Mouse (Mus musculus) frontal cortex, postnatal 25 days (tissue): ENCODE results near the gene Zfp750.

Experiments used
- DNase-seq, 2 experiments: peaks; one replicate each; pipeline ENCODE4 v3.0.0; 2022; ENCODE audit warnings: low spot score in 2 of 2

Zfp750 gene

DNA sequence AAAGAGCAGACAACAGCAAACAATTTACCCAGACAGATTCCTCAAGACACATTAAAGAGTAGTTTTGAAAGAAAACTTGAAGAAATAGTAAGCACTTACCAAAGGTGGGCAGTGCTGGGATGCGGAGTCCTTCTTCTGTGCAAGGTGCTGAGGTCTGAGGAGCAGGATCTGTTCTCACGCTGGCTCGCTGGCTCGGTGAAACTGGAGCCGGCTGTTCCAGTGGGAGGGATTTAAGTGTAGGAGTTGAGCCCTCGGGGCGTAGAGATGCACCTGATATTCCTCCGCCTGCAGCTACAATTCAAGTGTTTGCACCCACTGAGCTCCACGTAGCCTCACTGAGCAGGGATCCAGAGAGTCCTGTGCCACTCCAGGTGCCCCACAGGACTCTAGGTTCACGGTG lies at the start of gene Zfp750:
Gene Zfp750 (minus strand): TSS at position 203 of the 400 bp plus-strand sequence.
- no peak for DNase-seq

DNA sequence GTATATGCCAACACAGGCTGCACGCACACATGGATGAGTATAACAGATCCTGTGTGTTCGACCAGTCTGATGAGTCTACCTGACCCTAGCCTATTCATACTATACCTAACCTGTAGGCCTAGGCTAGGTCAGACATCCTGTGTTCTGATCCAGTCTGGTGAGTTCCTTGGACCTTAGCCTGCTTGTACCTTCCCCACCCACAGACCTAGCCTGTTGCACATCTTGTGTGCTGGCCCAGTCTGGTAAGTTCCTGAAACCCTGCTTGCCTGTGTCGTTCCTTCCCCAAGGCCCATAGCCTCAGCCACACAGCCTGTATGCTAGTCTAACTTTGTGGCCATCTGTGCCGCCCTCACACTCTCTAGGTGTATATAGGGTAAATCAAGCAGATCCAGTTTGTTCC lies 45.1 kb upstream of the Zfp750 start:
- no peak for DNase-seq

DNA sequence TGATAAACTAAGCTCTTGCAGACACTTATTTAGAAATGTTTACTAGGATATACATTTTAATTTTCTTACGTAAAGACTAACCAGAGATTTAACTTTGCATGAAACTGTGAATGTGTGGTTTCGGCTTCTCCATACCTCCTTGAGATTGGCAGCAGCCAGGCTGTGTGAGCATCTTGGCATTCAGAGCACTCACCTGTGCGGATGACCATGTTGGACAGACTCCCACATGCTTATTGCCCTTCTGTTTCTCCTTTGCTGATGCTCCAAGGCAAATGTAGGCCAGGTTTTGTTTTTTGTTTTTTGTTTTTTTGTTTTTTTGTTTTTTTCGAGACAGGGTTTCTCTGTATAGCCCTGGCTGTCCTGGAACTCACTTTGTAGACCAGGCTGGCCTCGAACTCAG lies 44.2 kb upstream of the Zfp750 start:
- no peak for DNase-seq

DNA sequence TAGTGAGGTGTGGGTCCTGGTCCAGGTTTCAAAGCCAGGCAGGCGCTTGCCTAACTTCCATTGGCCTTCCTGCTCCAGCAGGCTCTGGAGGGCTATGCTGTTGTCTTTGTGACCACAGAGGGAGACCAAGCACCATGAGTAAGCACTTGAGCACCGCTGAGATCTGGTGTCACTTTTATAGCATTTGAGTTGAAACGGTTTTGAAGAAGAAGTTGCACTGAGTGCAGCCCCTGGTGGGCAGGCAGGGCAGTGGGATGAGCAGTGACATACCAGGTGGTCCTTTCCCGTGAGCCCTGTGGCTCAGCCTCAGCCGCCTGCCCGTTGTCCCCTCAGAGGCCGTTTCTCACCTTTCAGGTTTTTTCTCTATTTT lies 41.1 kb upstream of the Zfp750 start:
- DNase-seq = no peak

DNA sequence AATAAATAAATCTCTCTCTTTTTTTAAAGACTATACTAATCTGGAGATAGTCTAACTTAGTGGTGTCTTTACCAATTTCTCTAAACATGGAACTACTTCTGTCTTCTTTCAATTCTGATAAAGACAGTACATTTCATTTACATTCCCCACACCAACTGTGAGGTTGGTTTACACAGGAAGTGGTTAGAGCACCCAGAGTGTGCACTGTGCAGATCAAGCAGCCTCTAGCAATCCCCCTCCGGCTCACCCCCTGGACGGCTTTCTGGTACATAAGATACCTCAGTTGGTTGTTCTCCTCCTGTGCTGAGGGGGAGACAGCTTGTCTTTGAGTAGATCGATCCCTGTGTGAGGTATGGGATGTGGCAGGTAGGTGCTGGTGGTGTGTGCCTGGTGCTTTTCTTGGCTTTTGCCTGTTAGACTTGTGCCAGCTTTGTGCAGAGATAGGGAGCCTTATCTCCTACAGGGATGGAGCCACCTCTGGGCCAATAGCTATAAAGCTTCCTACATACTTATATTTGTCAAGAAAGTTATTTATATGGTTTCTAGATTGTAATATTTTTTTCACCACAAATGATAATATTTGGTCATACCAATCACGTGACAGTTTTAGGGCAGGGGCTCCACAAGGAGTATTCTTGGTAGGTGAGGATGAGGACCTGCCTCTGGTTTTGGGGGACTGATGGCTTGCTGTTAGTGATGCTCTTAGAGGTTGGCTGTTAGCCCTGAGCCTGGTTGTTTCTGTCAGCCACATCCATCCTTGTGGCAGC lies 40.6 kb upstream of the Zfp750 start:
- no peak for DNase-seq

DNA sequence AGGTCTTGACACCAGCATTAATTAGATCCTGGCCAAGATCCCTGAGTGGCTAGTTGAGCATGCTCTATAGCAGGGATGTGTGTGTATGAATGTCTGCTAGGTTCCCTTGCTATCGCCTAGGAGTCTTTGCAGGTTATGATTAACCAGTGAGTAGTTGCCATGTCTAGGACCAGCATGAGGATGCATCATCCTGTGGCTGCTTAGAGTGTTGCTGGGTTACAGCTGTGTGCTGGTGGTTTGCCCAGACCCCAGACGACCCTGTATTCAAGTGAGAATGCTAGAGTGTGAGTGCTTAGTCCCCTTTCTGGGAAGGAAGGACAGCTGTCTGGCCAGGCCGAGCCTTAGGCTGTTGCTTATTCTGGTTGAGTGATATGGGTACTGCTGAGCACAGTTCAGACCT lies 39.4 kb upstream of the Zfp750 start:
- no peak for DNase-seq

DNA sequence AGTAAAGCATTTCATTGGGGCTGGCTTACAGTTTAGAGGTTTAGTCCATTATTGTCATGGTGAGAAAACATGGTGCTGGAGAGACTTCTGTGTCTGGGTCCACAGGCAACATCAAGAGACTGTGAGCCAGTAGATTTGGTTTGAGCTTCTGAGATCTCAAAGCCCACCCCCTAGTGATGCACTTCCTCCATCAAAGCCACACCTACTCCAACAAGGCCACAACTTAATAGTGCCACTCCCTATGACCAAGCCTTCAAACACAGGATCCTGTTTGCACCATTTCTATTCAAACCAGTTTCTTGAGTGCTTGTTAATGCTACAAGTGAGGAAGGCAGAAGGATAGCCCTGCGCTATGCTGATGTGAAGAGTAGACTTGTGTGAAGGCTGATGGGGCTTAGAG lies 38.8 kb upstream of the Zfp750 start:
- DNase-seq = no peak

DNA sequence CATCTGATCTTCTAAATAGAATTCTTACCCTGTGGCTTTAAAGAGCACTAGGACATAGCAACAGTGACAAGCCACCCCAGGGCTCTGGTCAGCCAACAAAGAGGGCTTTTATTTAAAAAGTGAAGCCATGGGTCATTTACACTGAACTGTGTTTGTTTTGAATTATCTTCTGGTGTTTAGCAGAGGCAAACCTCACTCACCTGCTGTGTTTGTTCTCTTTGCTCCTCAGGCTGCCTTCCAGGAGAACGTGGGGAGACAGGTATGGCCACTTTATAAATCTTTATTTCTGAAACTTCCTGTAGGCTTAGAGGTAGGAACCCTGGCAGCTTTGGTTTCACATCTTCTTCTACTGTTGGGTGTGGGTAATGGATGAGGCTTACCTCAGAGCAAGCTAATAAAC lies 37.6 kb upstream of the Zfp750 start:
- no peak for DNase-seq

DNA sequence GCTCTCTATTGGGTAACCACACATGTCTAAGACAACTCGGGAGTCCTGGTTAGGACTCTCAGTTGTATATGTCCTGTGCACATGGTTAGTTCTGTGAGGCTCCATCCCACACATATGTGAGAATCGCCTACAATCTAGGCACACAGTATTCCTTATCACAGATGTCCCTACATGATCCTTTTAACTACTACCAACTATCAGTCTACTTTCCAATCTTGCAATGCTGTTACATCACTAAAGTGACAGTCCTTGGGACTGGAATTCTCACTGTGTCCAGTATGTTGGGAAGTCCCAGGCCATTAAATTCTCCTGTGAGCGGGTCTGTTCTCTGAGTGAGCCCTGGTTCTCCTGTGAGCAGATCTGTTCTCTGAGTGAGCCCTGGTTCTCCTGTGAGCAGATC lies 34.3 kb upstream of the Zfp750 start:
- DNase-seq = no peak

DNA sequence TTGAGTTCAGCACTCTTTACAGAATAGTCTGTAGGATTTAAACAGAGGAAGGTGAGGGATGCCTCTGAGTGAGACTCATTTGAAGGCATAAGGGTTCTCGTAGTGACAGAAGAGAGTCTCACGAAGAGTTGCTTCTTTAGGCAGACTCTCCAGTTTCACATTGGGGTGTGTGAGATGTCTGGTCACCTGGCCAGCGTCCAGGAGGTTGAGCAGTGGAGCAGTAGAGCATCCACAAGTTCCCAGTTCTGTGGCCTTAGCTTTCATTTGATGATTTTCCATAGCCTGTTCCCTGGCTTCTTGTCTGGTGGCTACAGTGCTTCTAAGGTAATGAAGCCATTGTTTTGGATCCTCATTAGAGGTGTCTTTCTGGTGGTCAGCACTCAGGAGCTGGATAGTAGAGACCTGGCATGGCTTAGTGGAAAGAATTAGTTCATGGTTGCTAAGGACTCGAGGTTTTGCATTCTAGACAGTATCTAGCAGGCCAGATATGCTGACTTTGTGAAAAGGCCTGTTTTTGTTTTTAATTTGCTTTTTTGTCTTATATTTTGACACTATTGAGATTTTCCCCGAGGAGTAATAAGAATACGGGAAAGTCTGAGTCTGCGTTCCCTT lies 33.8 kb upstream of the Zfp750 start:
- DNase-seq = no peak

DNA sequence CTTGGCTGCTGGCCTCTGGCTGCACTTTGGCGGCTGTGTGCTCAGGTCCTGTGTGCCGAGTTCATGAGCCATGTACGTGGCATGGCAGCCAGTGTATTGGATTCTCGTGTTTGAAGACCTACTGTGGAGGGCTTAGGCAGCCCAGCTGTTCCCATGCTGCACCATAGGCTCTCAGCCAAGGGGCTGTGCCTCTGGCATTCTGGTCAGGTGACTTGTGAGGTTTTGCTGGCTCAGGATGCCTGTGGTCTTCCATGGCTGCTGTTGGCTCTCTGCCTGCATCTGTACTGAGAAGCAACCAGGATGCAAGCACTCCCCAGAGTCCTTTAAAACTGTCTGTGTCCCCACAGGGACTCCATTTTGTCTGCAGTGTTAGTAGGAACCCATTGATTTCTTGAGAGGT lies 33.0 kb upstream of the Zfp750 start:
- DNase-seq = no peak

DNA sequence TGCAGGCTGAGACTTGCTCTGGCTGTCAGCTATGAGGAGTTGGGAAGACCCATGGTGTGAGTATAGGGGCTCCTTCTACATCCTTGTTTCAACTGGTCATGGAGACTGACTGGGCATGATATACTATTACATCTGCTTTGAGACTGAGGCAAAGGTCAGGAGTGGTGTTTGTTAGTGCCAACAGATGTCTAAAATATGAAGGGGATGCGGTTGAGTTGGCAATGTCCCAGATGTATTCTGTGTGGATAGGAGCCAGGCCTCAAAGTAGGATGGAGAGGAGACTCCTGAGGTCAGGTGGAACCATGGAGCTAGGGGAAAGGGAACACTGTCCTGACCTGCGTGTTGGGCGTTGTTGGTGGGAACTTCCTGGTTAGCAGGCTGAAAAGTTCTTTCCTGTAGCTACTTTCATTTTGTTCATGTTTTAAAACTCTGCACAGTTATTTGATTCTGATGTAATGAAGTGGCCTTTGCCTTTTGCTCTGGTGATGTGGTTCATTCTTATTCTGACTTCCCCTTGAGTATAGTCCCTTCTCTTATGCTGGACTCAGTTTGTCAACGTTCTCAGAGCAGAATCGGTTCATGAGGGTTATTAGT lies 32.2 kb upstream of the Zfp750 start:
- DNase-seq = no peak

DNA sequence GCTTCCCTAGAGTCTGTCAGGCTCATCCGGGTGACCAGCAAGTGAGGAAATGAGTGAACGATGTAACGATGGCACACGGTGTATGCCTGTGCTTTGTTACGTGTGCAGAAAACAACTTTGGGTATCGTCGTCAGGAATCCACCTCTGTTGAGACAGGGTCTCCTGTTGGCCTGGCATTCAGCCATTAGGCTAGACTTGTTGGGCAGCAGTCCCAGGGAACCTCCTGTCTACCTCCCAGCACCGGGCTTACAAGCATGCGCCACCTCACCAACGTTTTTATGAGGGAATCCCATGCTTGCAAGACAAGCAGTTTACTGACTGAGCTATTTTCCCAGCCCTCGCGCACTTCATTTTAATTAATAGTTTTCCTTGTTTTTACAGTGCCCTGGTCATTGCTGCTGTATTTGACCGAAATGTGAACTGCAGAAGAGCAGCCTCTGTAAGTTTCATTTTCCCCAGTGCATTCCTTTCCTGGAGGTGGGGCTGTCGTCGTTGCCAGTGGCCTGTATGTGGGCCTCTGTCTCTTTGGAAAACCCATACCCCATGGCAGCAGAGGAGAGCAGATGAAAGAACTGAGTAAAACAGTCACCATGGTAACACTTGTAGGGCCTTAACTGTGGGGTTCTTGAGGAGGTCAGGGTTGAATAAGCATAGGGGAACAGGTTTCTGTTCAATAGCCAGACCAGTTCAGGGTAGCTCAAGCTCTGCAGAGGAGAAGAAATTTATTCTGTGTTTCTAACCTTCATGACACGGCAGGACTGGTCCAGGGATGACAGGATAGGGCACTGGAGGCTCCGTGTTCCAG lies 30.9 kb upstream of the Zfp750 start:
- DNase-seq = no peak

DNA sequence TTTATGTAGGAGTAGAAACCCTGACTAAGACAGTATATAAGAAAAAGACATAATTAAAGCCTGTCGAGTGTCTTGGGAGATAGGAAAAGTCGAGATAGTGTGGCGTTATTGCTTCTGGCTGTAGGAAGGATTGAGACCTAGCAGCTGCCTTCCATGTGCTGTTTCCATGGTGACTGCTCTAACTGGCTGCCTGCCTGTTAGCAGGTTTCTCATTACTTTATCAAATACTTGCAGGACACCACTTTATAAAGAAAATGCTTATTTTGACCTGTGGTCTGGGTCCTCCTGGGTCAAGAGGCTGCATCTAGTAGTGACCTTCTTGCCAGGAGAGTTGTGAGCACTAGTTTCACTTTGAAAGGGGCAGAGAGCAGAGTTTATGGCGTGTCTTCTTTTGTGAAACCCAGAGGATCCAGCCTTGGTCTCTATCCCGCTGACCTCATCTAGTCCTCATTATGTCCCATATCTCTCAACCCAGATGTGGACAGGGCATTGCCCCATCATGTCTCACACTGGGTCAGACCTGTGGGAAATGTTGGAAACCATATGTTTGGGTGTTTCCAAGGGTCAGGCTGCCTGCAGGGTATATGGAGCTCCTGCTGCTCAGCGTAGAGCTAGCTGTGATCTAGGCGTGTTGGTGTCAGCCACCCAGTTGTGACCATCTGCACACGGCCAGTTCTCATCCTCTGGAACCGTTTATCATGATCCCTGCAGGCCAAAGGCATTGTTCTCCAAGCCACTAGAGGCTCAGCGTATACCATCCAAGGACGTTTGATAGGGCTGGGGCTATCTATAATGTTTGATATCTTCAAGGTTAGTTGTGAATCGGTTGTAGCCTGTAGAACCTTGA lies 30.1 kb upstream of the Zfp750 start:
- no peak for DNase-seq

DNA sequence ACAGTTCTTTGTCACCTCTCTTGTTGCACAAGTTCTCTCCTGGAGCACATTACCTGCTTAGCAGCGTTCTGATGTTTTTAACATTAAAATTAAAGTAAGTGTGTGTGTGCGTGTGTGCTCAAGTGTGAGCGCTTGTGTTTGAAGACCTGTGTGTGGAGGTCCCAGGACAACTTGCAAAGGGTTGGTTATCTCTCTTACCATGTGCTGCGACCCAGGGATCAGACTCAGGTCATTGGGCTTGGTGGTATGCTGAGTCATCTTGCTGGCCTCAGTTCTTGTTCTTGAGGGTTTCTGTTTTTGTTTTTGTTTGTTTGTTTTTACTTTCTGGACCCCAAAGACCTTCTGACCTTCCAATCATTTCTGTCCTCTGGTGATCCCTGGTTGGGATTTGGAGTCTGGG lies 28.8 kb upstream of the Zfp750 start:
- DNase-seq = no peak

DNA sequence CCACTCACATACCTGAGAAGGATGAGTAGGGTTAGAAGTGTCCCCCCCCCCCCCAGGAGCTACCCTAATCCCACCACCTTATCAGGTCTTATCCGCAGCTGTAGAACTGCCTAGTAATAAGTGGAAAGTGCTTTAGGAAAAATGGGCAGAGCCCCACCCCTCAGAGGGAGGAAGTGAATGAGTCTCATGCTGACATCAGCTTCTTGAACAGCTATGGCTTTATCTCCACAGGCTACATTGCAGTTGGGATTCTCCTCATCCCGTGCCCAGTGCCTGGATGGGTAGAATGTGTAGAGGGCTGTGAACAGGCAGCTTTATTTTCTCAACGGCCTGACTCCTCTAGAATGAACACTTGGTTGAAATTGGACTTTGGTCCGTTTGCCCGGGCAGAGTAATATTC lies 28.1 kb upstream of the Zfp750 start:
- DNase-seq = no peak

DNA sequence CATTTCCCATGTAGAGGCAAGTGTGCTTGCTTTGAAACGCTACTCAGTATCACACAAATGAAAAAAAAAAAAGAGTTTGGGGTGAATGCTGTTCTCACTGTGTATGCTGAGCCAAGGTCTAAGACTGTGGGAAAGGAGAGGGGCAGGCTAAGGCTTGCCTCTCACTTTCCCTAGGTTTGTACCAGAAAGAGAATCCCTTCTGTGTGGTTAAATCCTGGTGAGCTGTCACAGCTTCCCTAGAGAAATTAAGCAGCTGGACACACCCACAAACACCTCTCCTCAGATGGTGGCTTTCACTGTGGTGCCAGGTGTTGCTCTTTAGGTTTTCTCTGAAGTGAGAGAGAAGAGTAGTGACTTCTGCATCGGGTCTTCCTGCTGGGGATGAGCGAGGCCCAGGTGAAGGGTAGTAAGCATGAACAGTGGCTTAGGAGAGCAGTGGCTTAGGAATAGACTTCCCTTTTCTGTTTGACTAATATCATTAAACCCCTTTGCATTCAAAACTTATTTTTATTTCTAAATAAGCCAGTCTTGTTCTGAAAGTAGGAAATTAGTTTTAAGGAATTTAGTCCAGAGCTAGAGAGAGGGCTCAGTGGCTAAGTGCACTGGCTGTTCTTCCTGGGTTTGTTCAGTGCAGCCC lies 26.4 kb upstream of the Zfp750 start:
- DNase-seq = no peak

DNA sequence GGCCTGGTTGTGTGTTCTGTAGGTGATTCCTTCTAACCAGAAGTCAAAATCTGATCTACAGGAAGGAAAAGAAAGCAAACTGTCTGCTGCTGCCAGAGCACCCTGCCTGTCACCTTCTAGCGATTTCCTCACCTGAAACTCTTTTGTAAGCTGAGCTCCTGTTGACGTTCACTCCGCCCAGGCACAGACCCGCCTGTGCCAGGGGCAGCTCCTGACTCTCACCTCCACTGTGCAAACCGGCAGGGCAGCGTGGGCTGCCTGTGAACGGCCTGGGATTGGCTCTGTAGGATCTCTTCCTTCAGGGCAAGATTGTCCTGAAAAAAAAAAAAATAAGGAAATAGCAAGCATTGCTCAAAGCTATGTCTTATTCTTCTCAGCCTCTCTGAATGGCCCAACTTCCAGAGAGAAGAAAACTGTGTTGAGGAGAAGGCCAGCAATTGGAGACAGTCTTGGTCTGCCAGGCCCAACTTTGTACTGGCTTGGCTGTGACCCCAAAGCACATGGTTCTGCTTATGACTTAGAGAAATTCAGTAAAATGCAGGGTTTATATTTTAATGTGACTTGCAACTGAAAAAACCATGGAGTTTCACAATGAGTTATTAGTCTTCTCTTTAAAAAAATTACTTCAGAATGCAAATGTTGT lies 25.7 kb upstream of the Zfp750 start:
- no peak for DNase-seq

DNA sequence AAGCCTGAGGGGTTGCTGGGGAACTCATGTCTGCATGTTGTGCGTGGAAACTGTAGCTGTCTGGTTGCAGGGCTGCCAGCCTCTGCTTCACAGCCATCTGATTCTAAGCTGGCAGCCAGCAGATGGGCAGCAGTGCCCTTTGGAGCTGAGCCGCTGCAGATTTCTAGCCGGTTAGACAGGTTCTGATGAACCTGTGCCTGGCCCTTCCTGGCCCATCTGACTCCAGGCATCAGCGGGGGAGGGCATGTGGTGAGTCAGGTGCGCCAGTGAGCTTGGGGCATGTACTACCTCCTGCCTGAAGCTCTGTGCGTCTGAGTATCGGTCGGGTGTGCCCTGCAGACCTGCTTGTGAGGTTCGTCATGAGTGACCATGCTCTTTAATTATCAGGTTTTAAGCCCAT lies 24.8 kb upstream of the Zfp750 start:
- DNase-seq = no peak

DNA sequence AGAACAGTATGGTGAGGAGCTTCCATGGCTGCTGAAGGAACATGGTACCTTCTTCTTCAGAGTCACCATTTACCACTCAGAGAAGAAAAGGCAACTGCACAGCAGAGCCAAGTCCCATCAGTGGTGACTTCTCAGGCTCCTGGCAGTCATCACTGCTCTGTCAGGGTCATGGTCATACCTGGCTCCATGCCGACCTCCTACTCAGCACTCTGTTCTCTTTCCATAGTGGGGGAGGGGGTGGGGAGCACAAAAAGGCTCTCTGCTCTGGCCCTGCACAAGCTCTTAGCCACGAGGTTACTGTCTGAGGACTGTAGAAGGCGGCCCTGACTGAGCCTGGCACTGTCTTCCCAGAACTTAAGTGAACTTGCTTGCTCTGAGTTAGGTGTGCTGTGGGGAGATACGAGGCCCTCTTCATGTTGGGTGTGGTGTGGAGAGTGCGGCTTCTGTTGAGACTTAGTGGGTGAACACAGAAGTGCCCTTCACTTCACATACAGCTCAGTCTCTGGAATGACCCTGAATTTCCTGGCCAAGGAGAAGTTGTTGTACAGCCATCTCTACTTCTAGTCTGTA lies 24.2 kb upstream of the Zfp750 start:
- no peak for DNase-seq
